Mouse (Mus musculus) lung, postnatal 4 days (tissue): ENCODE data around the gene Alcam.
A peak's percentile ranks its signal among the peaks of the same experiment; 100 is the strongest.

ENCODE experiments used
- DNase-seq, 2 experiments: peaks; one replicate each; pipeline ENCODE4 v3.0.0; 2021

The Alcam gene

GRCm38 (mm10) chr16:52439600-52439999, 14.3 kb downstream of the Alcam start:
- DNase-seq = no peak

GRCm38 (mm10) chr16:52439007-52439406, 14.9 kb downstream of the Alcam start:
- no peak for DNase-seq

- no peak for DNase-seq
Observed at GRCm38 (mm10) chr16:52438216-52438904, 15.5 kb downstream of the Alcam start.

GRCm38 (mm10) chr16:52433189-52433588, 20.7 kb downstream of the Alcam start:
- no peak for DNase-seq

GRCm38 (mm10) chr16:52432072-52432471, 21.8 kb downstream of the Alcam start:
- no peak for DNase-seq

GRCm38 (mm10) chr16:52431590-52431989, 22.3 kb downstream of the Alcam start:
- DNase-seq = no peak

GRCm38 (mm10) chr16:52430073-52430472, 23.8 kb downstream of the Alcam start:
- DNase-seq = no peak

- no peak for DNase-seq
Observed at GRCm38 (mm10) chr16:52429661-52430060, 24.2 kb downstream of the Alcam start.

- no peak for DNase-seq
Observed at GRCm38 (mm10) chr16:52428505-52428904, 25.4 kb downstream of the Alcam start.

- DNase-seq = no peak
Observed at GRCm38 (mm10) chr16:52418568-52419158, 35.2 kb downstream of the Alcam start.

- DNase-seq = no peak
Observed at GRCm38 (mm10) chr16:52417982-52418381, 35.9 kb downstream of the Alcam start.

- no peak for DNase-seq
Observed at GRCm38 (mm10) chr16:52417146-52417545, 36.7 kb downstream of the Alcam start.

- no peak for DNase-seq
Observed at GRCm38 (mm10) chr16:52413714-52414113, 40.2 kb downstream of the Alcam start.

GRCm38 (mm10) chr16:52406072-52406471, 47.8 kb downstream of the Alcam start:
- DNase-seq = no peak

GRCm38 (mm10) chr16:52405272-52405671, 48.6 kb downstream of the Alcam start:
- no peak for DNase-seq

- no peak for DNase-seq
Observed at GRCm38 (mm10) chr16:52399112-52399511, 54.8 kb downstream of the Alcam start.

GRCm38 (mm10) chr16:52386781-52387300, 67.0 kb downstream of the Alcam start:
- DNase-seq = no peak

GRCm38 (mm10) chr16:52383456-52384185, 70.3 kb downstream of the Alcam start:
- peak; percentile 22 to 62 for DNase-seq

GRCm38 (mm10) chr16:52378811-52379597, 74.9 kb downstream of the Alcam start:
- peak; percentile 7 to 32 for DNase-seq

- no peak for DNase-seq
Observed at GRCm38 (mm10) chr16:52376827-52377226, 77.0 kb downstream of the Alcam start.

- DNase-seq = no peak
Observed at GRCm38 (mm10) chr16:52371956-52372355, 81.9 kb downstream of the Alcam start.

GRCm38 (mm10) chr16:52368521-52368920, 85.4 kb downstream of the Alcam start:
- no peak for DNase-seq

GRCm38 (mm10) chr16:52366915-52367314, 87.0 kb downstream of the Alcam start:
- DNase-seq = no peak
